Mouse (Mus musculus): ENCODE results near the gene Trub1. TPM values are rescaled to one million over a fixed set of nuclear protein-coding genes. Genes with fewer than 3 reads are reported as not detected.

Gene Trub1
- 23.0 and 23.2 TPM in 2 replicates for polyA plus RNA-seq (2012; rRNA removed)

GRCm38 (mm10) chr19:57452492-57453217 lies at the start of gene Trub1:
Gene Trub1, plus strand, starts transcription at chr19:57452912.

Other genes starting within 250 kb of the Trub1 start
- 23.7 and 31.1 TPM in 2 replicates for gene Ablim1, start 138.0 kb upstream of the Trub1 start, polyA plus RNA-seq (2012; rRNA removed)
- 19.9 and 20.7 TPM in 2 replicates for gene Fam160b1, start 92.2 kb upstream of the Trub1 start, polyA plus RNA-seq (2012; rRNA removed)
- gene Atrnl1, start 158.1 kb downstream of the Trub1 start, polyA plus RNA-seq (2012; rRNA removed), result 23.1 and 24.3 TPM in 2 replicates